Mouse (Mus musculus): ENCODE data around the gene Slc9a8.
A peak's percentile ranks its signal among the peaks of the same experiment; 100 is the strongest.

The Slc9a8 gene

DNA sequence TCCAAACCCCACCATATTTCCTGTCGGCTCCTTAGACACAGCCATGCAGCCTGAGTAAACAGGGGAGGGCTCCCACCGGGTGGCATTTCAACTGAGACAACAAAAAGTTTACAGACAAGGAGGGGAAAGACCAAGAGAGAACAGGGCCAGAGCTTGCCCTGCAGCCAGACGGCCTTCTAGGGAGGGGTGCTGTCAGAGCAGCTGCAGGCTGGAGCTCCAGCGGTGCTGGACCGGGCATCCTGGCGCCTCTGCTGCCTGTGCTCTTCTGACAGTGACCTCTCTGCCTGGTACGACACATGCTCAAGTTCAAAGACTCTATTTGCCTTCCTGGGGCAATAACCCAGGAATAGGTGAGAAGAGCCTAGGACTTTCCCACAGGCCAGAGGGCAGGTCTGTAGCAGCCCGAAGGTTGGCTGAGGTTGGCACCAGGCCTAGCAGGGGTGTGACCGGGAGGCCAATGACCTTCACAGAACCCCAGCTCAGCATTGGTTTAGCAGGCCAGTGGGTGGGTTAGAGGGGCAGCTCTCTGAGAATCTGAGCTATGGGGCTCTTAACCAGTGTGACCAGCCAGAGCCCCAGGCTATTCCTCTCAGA is 5.4 kb upstream of the Slc9a8 start:
- DNase-seq (ENCODE audit: low read depth) = no peak

DNA sequence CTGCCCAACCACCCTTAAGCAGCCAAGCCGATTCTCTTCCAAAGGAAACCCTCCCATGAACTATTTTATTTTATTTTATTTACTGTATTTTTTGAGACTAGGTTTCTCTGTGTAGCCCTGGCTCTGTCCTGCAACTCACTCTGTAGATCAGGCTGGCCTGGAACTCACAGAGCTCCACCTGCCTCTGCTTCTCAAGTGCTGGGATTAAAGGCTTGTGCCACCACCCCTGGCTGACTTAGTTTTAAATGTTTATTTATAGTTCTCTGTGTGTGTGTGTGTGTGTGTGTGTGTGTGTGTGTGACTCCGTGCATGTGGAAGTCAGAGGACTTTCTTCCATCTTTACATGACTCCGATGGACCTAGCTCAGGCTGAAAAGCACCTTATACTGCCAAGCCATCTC is 4.5 kb upstream of the Slc9a8 start:
- DNase-seq (ENCODE audit: low read depth) = no peak

DNA sequence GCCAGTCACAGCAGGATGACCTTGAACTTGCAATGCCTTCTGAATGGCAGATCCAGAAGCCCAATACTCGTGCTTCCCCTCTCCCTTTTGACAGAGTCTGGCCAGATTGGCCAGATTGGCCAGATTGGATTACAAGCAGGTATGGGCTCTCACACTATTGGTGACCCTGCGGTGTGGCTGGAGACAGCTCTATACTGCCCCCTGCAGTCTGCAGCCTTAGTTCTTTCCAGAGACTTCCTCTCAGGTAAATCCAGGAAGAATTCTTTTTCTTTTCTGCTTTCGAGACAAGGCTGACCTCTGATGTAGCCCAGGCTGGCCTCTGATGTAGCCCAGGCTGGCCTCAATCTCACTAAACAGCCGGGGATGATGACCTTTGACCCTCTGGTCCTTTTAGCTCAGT is 3.8 kb upstream of the Slc9a8 start:
- no peak for DNase-seq (ENCODE audit: low read depth)

DNA sequence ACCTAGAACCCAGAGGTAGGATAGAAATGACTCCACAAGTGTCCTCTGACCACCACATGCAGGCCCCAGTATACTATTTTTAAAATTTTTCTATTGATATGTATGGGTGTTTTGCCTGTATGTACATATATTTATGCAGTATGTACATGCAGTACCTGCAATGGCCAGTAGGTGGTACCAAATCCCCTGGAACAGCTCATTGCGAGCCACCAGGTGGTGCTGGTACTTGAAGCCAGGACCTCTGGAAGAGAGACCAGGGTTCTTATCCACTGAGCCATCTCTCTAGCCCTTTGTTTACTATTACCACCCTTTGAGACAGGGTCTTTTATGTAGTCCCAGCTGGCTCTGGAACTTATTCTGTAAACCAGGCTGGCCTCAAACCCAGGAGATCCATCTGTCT is 2.3 kb upstream of the Slc9a8 start:
- DNase-seq (ENCODE audit: low read depth) = peak; percentile 49

DNA sequence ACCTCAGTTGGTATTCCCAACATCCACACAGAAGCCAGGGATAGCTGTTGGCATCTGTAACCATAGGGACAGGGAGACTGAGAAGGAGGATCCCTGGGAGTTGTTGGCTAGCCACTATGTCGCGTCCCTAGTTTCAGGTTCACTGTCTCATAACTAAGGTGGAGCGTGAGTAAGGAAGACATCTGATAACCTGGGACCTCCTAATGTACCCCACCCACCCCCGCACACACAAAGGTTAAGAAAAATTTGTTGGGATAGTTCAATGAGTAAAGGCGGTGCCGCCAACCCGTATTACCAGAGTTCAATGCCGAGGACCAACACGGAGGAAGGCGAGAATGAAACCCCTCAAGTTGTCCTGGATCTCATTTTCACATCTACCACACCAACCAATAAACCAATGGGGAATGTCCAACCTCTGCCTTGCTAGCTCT is 686 bp upstream of the Slc9a8 start:
- DNase-seq (ENCODE audit: low read depth) = no peak

DNA sequence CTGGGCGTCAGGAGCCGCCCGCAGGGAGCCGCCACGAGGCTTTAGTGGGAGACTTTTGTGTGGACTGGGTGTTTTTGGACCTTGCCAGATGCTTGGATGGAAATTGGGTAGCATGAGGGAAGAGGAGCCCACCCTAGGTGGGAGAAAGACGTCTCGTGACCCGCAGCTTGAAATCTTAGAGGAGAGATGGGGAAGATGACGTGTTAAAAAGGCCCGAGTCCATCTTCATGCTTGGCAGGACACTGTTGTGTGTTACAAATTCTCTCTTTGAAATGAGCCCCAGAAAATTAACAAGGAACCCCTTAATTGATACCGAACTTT is 598 bp downstream of the Slc9a8 start:
- no peak for DNase-seq (ENCODE audit: low read depth)

DNA sequence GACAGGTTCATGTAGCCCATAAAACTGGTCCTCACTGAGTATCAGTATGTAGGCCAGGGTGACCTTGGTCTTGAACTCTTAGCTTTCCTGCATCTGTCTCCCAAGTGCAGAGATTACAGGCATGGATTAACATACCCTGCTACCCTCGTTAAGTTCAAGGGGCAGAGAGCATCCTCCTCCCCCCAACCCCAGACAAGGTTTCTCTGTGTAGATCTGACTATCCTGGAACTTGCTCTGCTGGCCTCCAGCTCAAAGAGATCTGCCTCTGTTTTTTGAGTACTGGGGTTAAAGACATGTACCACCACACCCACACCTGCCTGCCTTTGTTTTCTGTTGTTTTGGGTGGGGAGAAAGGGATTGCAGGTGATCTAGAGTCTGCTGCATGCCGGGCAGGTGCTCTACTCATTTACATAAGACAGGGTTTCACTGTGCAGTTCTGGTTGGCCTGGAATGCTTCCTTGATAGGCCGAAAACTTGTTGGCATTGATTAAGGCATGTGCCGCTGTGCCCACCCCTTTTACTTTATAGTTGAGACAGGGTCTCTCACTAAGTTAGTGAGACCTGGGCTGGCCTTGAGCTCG is 1.6 kb downstream of the Slc9a8 start:
- DNase-seq (ENCODE audit: low read depth) = no peak

DNA sequence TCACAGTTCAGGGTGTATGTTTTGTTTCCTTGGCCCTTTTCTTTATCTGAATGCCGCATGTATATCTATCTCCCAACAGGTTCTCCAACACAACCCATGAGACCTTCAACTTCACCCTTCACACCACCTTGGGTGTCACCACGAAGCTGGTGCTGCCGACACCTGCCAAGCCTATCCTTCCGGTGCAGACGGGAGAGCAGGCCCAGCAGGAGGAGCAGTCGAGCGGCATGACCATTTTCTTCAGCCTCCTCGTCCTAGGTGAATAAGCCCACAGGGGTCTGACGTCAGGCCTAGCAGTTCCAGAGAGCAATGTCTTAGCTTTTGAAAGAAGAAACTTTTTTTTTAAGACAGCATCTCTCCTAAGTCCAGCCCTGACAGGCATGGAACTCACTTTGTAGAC is 2.5 kb downstream of the Slc9a8 start:
- DNase-seq (ENCODE audit: low read depth) = no peak

DNA sequence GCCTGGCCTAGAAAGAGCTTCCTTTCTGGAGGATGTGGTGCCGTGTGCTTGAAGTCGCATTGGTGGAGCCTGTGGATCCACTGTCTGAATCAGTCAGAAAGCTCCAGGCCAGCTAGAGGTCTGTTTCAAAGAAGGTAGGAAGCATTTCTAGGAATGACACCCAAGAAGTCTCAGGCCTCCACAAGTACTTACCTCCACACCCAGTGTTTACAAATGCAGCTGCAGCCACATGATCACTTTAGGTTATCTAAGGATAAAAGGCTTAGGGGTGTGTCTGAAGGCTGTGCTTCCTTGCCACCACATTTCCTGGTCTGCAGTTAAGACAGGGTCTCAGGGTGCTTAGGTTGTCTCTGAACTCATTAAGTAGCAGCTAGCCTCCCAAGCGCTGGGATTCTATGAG is 3.0 kb downstream of the Slc9a8 start:
- DNase-seq (ENCODE audit: low read depth) = no peak

DNA sequence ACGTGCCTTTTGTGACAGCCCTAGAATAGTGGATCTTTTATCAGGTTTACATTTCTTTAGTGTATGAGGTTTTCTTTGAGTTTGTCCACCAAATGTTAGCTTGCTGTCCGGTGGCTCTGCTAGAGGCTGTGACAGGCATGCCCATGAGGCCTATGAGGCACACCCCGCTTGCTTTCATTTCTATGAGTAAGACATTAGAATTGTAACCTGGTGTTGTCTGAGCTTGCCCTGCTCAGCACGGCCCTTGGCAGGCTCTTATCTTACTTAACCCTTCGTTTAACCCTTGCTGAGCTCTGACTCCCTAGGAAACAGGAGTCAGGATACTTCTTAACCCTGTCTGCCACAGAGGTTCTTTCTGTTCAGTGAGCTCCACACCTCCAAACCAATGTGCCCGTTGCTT is 3.9 kb downstream of the Slc9a8 start:
- DNase-seq (ENCODE audit: low read depth) = no peak

DNA sequence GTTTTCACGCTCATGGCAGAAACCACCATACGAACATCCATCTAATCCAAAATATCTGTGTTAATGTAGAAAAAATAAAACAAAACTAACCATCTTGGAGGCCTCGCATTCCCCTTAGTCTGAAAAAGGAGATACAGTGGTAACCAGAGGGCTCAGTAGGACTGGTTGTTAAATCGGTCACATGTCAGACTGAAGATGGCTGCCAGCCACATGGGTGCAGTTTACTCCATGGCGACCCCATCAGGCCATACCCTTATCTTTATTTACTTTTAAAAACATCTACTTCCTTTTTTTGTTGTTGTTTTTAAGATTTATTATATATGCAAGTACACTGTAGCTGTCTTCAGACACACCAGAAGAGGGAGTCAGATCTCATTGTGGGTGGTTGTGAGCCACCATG is 8.1 kb downstream of the Slc9a8 start:
- DNase-seq (ENCODE audit: low read depth) = no peak

DNA sequence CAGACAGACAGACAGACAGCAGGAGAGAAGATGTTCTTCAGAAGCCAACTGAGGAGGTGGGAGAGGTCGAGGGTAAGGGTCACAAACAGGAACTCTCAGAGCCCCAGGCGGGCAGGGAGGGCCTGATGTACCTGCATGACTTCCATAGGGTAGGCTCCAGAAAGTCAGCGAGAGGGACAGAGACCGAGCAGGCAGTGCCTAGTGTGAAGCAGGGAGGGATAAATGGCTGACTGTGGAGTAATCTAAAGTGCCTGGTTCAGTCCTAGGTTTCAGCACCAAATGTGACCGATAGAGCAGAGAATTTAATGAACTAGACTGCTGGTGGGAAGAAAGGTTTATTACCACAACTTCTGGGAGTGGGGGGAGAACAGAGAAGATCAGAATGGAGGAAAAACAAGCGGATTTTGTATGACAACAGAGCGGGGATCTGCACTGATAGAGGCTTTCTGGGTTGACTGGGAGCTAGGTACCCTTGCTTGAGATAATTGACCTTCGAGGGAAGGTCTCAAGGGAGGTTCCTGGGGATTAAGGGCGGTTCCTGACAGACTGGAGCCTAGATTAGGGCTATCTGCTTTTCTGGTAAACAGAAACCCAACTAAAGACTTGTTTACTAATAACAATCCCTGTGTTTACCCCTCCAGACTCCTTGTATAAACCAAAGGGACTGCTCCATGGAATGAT is 9.4 kb downstream of the Slc9a8 start:
- no peak for DNase-seq (ENCODE audit: low read depth)

DNA sequence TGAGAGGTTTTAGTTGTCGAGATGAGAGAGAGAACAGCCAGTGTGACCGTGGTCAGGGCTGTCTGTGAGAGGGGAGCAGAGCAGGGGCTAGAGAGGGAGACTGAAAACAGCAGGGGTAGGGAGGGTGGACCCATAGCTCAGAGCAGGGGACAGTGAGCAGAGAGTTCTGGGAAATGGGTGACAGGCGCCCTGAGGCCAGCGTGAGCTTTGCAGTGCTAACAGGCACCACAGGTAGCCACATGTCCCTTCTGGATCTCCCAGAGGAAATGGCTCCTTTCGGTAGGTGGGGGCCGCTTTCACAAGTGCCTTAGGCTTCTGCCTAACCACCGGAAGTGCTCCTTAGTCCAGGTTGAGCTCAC is 9.9 kb downstream of the Slc9a8 start:
- DNase-seq (ENCODE audit: low read depth) = no peak

DNA sequence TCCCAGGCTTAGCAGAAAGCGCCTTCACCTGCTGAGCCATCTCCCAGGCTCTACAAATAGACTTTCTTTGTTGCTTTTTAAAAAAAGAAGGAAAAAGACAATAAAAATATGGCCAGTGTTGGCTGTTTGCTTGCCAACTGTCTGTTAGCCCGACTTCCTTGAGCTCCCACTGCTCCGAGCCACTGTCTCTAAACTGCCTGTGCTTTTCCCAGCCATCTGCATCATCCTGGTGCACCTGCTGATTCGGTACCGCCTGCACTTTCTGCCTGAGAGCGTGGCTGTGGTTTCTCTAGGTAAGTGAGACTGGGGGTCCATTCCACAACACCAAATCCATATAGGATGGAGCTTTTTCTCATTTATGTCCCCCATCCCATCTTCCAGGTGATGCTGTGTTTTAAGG is 13.1 kb downstream of the Slc9a8 start:
- DNase-seq (ENCODE audit: low read depth) = no peak

DNA sequence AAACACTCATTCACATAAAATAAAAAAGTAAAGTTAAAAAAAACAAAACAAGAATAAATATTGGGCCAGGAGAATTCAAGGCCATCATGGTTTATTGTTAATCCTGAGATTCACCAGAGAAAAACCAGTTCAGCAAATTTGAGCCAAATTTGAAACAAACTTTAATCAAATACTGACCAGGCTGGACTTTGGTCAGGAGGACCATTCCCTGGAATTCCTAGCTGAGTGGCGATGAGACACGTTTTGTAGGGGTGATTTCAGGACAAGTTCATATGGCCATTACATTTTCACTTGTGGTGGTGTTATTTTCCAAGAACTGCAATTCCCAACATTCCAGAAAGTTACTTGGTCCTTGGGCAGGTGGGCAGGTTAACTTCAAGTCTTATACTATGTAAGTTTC is 14.1 kb downstream of the Slc9a8 start:
- DNase-seq (ENCODE audit: low read depth) = no peak

DNA sequence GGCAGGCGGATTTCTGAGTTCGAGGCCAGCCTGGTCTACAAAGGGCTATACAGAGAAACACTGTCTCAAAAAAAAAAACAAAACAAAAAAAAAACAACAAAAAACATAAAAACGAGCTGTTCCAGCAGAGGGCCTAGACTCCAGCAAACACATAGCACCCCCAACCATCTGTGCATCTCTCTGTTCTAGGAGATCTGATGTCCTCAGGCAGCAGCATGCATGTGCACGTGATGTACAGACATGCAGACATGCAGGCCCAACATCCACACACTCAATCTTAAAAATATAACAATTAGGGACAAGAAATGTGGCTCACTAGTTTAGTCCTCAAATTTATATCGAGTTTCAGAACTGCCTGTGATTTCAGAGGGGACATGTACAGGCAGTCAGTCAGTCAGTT is 14.9 kb downstream of the Slc9a8 start:
- DNase-seq (ENCODE audit: low read depth) = no peak

DNA sequence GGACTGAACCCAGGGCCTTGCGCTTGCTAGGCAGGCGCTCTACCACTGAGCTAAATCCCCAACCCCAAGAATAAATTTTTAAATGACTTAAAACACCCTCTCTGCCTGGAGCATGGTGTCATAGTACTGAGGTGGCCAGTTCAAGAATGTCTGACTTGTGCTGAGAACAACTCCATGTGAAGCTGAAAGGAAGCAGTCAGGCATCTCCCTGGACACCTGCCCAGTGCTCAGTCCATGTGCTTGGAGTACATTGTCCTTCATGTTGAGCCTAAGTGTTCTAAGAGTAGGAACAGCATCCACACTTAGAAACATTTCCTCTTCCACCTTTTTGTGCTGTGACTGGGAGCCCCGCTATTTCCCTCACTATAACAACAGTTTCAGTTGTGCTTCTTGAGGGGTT is 17.9 kb downstream of the Slc9a8 start:
- DNase-seq (ENCODE audit: low read depth) = no peak

DNA sequence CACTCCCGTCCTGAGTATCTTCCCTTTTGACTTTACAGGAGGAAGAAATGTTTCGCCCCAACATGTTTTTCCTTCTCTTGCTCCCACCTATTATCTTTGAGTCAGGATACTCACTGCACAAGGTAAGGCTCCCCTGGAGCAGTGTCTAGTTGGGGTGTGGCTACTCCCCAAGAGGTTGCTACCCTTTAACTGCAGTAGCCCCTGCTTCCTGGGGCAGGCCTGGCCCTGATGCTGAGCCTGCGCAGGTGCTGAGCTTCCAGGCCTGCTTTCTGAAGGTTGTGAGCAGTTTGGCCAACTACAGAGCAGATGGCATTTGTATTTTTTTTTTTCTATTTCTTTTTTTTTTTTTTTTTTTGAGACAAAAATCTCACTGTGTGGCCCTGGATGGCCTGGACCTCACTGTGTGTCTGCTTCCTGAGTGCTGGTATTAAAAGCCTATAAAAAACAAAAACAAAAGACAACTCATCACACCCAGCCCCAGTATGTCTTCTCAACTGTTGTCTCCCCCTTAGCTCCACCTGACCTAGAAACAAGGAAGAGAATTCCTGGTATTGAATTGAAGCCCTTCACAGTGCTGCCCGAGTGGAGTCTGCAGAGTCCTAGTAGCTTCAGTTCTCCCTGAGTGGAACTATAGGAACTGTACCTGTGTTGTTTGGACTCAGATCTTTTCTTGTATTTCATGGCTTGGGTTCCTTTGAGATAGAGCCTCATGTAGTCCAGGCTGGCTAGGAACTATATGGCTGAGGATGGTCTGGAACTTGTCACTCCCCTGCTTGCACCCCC is 22.1 kb downstream of the Slc9a8 start:
- no peak for DNase-seq (ENCODE audit: low read depth)

DNA sequence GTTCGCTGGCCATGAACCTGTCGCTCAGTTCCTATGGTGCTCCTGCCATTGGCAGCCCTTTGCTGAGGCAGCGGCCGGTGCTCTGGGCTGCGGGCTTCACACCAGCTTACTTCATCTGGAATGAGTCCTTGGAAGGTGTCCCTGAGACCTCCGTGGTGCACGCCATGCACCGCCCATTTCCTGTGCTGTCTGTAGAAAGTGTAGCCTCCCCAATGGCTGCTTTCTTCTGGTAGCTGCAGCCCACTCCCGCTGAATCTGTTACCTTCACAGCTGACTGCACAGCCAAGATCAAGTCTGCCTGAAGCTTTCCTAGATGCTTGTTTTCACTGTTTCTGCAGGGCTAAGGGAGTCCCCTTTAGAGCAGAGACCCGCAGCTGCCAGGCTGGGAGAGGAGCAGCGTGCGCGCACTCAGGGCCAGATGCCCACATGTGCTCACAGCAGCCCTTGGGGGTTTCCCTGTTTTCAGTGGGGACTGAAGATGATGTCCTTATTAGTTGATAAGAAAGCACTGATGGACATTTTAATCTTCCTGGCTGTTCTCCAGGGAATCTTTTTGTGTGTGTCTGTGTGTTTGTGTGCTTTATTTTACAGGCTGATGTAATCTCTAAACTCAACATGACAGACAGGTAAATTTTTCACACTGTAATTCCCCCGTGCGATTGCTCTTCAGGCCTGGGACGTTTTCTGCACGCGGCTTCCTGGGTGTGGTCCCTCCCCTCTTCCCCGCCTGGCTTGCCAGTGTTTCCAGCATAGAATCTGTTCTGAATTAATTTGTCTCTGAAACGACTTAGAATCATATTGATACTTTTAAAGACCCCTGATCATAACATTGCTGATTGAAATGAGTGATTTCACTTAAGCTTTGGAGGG is 24.6 kb downstream of the Slc9a8 start:
- DNase-seq (ENCODE audit: low read depth) = peak; percentile 22

DNA sequence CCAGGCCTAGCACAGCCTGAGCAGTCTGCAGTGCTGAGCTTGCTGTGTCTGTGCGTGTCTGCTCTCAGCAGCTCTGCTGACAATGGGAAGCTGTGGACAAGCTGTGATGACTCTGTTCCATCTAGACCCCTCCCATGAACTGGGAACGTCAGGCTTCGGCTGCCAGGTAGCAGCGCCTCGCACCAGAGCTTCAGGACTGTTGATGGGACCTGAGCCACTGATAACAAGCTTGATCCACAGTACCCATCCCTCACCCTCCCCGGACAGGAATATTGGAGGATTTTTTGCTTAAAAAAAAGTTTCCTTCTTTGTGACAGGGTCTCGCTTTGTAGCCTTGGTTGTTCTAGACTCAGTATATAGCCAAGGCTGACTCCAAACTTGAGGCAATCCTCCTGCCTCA is 25.7 kb downstream of the Slc9a8 start:
- DNase-seq (ENCODE audit: low read depth) = no peak

DNA sequence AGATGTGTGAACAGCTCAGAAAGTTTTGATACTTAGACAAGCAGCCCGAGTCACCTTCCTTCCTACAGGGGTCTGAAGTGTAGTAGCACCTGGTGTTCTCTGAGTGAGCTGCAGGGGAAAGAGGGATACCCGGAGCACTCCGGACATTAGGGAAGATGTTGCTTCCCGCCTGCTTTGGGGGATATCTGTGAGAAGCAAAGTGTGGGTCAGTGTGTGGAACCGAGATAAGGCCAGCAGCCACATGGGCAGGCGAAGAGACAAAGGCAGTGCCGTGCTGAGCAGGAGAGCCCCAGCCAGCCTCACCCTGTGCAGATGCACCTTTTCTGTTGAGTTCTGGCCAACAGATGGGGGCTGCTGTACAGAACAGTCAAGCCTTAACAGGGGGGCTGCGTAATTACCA is 26.1 kb downstream of the Slc9a8 start:
- DNase-seq (ENCODE audit: low read depth) = no peak
